Mouse (Mus musculus): ENCODE data around the gene Fbxo34.
"Not testable (repeated sequence)": the region's sequence is repeated elsewhere in the genome, so short reads cannot be mapped to it uniquely, and the experiment has no call there.

The Fbxo34 gene

DNA sequence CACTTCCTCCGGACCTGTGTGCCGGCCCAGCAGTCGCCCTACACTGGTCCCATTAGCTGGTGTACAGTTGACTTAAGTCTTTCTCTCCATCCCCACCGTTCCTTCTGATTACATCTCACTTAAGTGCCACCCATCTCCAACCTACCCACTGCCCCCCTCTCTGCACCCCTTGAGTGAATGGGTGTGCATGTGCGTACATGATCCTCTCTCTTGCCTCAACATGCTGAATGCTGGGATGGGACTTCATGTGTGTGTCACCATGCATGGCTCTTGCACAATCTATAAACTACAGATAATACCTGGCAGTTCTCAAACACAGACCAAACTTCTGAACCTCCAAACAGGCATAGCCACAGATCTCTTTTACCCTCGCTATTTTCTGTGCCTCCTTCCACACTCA is 101.4 kb downstream of the Fbxo34 start:
- no peak for DNase-seq (ENCODE audit: extremely low spot score, low read depth, low spot score)

DNA sequence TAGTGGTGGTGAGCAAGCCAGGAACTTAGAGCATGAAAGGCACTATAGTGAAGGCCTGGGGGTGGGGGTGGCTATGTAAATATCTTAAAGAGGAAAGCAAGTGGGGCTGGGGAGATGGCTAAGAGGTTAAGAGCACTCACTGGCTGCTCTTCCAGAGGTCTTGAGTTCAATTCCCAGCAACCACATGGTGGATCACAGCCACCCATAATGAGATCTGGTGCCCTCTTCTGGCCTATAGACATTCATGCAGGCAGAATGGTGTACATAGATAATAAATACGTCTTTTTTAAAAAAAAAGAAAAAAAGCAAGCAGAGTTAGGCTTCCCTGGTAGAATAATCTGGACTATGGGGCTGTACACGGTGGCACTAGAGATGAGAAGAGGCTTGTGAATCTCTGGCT is 103.2 kb downstream of the Fbxo34 start:
- no peak for DNase-seq (ENCODE audit: extremely low spot score, low read depth, low spot score)

DNA sequence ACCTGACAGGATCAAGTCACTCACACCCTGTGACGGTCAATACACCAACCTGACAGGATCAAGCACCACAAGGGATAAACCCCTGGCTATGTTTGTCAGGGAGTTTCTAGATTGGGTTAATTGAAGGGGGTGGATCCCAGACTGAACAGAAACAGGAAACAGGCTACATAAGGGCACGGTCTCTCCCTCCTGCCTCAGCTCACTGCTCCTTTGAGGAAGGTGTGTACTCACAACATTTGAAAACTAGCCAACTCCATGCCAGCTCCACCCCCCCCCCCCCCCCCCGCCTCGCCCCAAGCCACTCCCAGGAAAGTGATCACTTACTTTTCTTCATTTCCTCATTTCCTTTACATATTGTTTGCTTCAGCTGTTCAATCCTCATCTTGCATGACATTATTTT is 104.0 kb downstream of the Fbxo34 start:
- DNase-seq (ENCODE audit: extremely low spot score, low read depth, low spot score), result no peak

DNA sequence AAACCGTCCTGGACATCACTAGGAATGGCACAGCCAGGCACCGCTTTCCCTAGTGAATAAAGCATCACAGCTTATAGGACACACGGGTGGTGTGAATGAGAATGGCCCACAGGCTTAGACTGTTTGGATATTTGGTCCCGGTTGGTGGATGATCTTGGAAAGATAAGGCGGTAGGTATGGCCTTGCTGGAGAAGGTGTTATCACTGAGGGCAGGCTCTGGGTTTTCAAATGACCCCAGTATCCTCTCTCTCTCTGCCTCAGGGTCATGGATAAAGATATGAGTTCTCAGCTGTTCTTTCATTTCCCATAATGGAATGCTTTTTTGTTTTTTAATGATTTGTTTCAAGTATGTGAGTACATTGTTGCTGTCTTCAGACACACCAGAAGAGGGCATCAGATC is 105.0 kb downstream of the Fbxo34 start:
- DNase-seq (ENCODE audit: extremely low spot score, low read depth, low spot score), result no peak

DNA sequence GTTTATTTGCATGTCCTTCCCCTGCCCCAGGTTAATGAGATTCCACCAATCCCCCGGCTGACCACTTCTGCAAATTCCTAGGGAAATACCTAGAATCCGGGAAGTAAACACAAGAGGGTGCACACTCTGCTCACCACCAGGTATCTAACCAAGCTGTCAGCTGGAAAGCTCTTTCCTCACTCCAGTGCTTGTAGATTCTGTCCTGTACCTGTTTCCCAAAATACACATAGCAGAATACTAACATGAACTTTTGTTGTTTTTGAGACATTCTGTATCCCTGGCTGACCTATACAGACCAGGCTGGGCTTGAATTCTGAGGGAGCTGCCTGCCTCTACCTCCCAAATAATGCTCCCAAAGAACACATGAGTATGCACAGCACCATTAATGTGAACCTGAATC is 110.5 kb downstream of the Fbxo34 start:
- no peak for DNase-seq (ENCODE audit: extremely low spot score, low read depth, low spot score)

DNA sequence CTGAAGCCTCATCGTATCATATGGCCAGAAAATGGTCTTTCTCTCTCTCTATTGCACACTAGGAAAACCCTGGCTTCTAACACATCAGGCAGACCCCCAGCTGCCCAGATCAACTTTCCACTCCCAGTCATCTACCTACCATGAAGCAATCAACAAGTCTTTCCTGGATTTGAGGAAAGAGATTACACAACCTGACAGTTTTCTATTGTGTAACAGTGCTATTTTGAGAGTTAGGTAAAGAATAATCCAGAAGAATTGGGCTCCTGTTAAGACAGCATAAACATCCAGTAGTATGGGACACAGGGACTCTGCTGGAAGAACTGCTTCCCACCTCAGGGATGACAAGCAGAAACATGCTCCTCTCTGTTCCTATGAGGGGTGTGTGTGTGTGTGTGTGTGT is 112.3 kb downstream of the Fbxo34 start:
- DNase-seq (ENCODE audit: extremely low spot score, low read depth, low spot score), result no peak

DNA sequence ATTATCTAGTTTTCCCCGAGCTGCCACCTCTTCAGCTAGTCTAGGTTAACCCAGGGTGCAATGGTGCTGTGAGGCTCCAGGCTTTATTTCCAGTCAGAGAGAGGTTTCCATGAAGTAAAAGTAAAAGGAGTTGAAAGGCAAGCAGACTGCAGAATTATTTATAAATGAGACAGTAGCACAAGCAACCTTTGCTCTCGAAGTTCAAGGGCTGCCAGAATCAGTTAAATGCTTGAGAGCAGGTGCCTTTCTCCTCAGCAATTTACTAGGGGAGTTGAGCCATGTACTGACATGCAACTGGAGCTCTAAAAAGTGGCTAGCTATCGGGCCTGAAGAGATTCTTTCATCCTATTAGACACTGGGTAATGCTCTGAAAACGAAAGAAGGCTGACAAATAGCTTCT is 112.9 kb downstream of the Fbxo34 start:
- no peak for DNase-seq (ENCODE audit: extremely low spot score, low read depth, low spot score)

DNA sequence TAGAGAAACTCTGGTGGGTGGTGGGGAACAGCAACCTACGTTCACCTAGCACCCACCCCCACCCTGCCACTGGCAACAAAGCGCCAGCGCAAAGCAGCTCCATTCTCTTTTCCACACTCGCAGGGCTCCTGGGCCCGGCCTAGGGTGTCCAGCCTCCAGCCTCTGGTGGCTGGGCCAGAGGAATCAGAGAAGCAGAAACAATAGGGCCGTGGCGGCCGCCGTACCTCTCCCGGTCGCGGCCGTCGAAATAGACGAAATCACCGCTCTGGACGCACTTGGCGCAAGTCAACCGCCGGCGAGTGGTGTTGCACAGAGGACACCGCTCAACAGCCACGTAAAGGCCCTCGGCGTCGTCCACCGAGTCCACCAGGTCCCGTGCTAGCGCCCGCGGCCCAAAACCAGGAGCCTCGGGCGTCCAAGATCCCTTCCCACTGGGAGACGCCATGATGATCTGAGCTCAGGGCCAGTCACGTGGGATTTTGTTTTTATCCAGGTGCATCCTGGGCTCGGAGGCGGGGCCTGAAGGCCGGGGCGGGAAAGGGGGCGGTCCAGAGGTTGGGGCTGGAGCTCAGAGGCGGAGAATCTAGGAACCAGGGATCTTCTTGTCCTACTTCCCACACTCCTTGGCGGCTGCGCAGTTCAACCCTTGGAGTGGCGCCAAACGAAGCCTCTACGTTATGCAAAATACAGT is 117.9 kb downstream of the Fbxo34 start:
- peak; percentile 78 for DNase-seq (ENCODE audit: extremely low spot score, low read depth, low spot score)

DNA sequence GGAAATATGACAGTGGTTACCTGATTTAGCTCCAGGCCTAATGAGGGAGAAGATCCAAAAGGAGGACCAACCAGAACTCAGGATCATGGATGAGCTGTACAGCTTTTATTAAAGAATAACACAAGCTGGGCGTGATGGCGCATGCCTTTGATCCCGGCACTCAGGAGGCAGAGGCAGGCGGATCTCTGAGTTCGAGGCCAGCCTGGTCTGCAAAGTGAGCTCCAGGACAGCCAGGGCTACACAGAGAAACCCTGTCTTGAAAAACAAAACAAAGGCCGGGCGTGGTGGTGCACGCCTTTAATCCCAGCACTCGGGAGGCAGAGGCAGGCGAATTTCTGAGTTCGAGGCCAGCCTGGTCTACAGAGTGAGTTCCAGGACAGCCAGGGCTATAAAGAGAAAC is 120.3 kb downstream of the Fbxo34 start, which contains the start of gene Atg14:
Atg14 (minus strand) TSS at position 101 of the 400 bp plus-strand sequence.
- not testable (repeated sequence) for DNase-seq (ENCODE audit: extremely low spot score, low read depth, low spot score)

DNA sequence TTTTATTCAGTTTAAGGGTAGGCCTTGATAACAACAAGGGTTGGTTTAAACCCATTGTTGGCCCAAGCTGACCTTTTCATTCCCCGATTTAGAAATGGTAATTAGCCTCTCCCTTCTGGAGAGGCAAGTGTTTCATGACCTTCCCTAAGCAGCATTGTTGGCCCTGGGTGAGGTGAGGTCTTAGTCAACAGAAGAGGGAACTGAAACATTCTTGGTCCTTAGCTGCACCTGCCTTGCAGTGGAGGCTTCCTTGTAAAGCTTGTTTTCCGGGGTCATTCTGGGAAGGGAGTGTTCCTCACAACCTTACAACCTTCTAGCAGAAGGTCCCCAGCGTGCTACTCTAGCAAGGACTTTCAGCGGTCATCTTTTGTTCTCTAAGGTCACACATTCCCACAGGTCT is 122.5 kb downstream of the Fbxo34 start:
- no peak for DNase-seq (ENCODE audit: extremely low spot score, low read depth, low spot score)

DNA sequence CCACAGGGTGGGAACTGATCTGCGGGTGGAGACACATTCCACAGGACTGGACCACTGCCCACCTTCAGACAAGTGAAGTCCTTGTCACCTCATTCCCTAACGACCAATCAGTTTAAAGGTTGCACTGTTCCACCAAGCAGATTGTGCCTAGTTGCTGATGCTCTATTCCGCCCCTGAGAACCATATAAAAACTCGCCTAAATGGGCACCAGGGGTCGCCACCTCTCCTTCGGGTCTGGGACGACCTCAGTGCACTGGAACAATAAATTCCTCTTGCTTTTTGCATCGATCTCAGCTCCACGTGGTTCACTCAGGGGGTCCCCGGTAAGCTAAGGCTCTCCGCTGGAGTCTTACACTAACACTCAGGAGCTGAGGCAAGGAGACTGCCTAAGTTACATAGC is 124.5 kb downstream of the Fbxo34 start:
- no peak for DNase-seq (ENCODE audit: extremely low spot score, low read depth, low spot score)

DNA sequence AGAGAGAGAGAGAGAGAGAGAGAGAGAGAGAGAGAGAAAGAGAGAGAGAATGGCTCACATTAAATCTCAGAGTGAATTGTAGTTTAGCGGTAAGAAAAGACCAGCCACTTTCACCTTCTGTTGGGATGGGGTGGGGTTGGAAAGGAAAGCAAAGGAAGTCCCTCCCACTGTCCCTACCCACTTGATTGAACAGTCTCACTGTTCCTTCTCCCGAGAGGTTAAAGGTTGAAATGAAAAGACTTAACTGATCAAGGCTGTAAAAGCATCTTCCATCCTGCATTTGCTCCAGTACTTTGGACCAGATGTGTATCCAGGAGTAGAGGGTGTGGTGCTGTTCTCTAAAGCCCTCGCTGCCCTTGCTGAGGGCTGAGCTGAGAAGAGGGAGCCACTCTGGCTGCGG is 126.5 kb downstream of the Fbxo34 start:
- DNase-seq (ENCODE audit: extremely low spot score, low read depth, low spot score), result no peak

DNA sequence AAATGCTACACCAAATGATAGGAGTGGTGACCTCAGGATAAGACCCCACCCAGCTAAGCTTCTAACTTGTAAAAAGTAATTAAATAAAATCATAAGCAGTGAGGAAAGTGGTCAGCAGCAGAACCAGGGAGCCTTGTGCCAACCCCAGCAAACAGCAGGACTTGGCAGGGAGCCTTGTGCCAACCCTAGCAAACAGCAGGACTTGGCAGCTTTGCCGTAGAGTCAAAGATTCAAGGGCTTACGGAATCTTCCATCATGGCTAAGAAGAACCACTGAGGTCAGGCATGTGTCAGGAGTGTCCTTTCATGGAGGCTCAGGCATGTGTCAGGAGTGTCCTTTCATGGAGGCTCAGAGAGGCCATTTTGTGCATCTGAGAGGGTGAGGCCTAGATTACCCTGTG is 127.9 kb downstream of the Fbxo34 start:
- no peak for DNase-seq (ENCODE audit: extremely low spot score, low read depth, low spot score)

DNA sequence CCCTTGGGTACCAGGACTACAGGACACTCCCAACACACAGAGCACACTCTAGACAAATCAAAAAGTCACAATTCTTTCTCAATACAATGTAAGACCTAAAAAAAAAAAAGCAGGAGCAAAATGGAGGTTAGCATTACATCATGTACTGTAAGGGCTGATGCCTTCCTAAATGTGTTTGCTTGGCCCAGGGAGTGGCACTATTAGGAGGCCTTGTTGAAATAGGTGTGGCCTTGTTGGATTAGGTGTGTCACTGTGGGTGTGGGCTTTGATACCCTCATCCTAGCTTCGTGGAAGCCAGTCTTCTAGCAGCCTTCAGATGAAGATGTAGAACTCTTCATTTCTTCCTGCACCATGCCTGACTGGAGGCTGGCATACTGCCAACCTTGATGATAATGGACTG is 131.1 kb downstream of the Fbxo34 start:
- no peak for DNase-seq (ENCODE audit: extremely low spot score, low read depth, low spot score)

All from hindlimb bud, embryonic 11.5 days (tissue).